Mouse (Mus musculus): Measurements from ENCODE around the gene Mars.
A peak's percentile ranks its signal among the peaks of the same experiment; 100 is the strongest.

Gene Mars

GRCm38 (mm10) chr10:127311476-127312355, at the start of gene Mars:
Gene Mars (minus strand): TSS chr10:127311786.
- peak; percentile 97 for DNase-seq (ENCODE audit: low spot score in 2 of 2)

- DNase-seq (ENCODE audit: low spot score in 2 of 2): no peak
Observed at GRCm38 (mm10) chr10:127360714-127361113, 49.1 kb upstream of the Mars start.

GRCm38 (mm10) chr10:127355336-127355735, 43.8 kb upstream of the Mars start:
- no peak for DNase-seq (ENCODE audit: low spot score in 2 of 2)

- DNase-seq (ENCODE audit: low spot score in 2 of 2): peak; percentile 81 to 84
Observed at GRCm38 (mm10) chr10:127353909-127354895, 42.6 kb upstream of the Mars start, which contains the start of gene Inhbe. Gene Inhbe (minus strand): TSS chr10:127354411.

GRCm38 (mm10) chr10:127352766-127353165, 41.2 kb upstream of the Mars start:
- no peak for DNase-seq (ENCODE audit: low spot score in 2 of 2)

GRCm38 (mm10) chr10:127352187-127352586, 40.6 kb upstream of the Mars start:
- no peak for DNase-seq (ENCODE audit: low spot score in 2 of 2)

GRCm38 (mm10) chr10:127351719-127352118, 40.1 kb upstream of the Mars start:
- no peak for DNase-seq (ENCODE audit: low spot score in 2 of 2)

- DNase-seq (ENCODE audit: low spot score in 2 of 2): no peak
Observed at GRCm38 (mm10) chr10:127351285-127351595, 39.7 kb upstream of the Mars start.

- DNase-seq (ENCODE audit: low spot score in 2 of 2): peak; percentile 73 to 78
Observed at GRCm38 (mm10) chr10:127350594-127351284, 39.2 kb upstream of the Mars start.

- DNase-seq (ENCODE audit: low spot score in 2 of 2): peak in 1 of 2 experiments; percentile 38
Observed at GRCm38 (mm10) chr10:127349810-127350209, 38.2 kb upstream of the Mars start.

- DNase-seq (ENCODE audit: low spot score in 2 of 2): no peak
Observed at GRCm38 (mm10) chr10:127348957-127349356, 37.4 kb upstream of the Mars start.

GRCm38 (mm10) chr10:127346173-127346572, 34.6 kb upstream of the Mars start:
- no peak for DNase-seq (ENCODE audit: low spot score in 2 of 2)

- no peak for DNase-seq (ENCODE audit: low spot score in 2 of 2)
Observed at GRCm38 (mm10) chr10:127343029-127343428, 31.4 kb upstream of the Mars start.

- DNase-seq (ENCODE audit: low spot score in 2 of 2): peak; percentile 75 to 86
Observed at GRCm38 (mm10) chr10:127341891-127342639, 30.5 kb upstream of the Mars start, which contains the start of gene Gli1. Gene Gli1 (minus strand): TSS chr10:127341974.

GRCm38 (mm10) chr10:127341360-127341690, 29.7 kb upstream of the Mars start:
- DNase-seq (ENCODE audit: low spot score in 2 of 2): no peak

GRCm38 (mm10) chr10:127340577-127341359, 29.2 kb upstream of the Mars start:
- no peak for DNase-seq (ENCODE audit: low spot score in 2 of 2)

GRCm38 (mm10) chr10:127339683-127340576, 28.3 kb upstream of the Mars start:
- no peak for DNase-seq (ENCODE audit: low spot score in 2 of 2)

- peak; percentile 93 to 94 for DNase-seq (ENCODE audit: low spot score in 2 of 2)
Observed at GRCm38 (mm10) chr10:127338930-127339682, 27.5 kb upstream of the Mars start.
